Mouse (Mus musculus) spleen, postnatal 10 days (tissue): ENCODE data around the gene Rp9.
A peak's percentile ranks its signal among the peaks of the same experiment; 100 is the strongest.
"Not testable (repeated sequence)": the region's sequence is repeated elsewhere in the genome, so short reads cannot be mapped to it uniquely, and the experiment has no call there.

Experiments used
- DNase-seq, 2 experiments: peaks; one replicate each; pipeline ENCODE4 v3.0.0; 2021 to 2022; ENCODE audit warnings: low spot score in 2 of 2

The Rp9 gene

GRCm38 (mm10) chr9:22420491-22420890, 49.1 kb downstream of the Rp9 start:
- DNase-seq, result no peak

- DNase-seq, result no peak
These were observed 49.7 kb downstream of the Rp9 start for GRCm38 (mm10) chr9:22419877-22420276.

GRCm38 (mm10) chr9:22417547-22417946, 52.0 kb downstream of the Rp9 start:
- no peak for DNase-seq

DNA sequence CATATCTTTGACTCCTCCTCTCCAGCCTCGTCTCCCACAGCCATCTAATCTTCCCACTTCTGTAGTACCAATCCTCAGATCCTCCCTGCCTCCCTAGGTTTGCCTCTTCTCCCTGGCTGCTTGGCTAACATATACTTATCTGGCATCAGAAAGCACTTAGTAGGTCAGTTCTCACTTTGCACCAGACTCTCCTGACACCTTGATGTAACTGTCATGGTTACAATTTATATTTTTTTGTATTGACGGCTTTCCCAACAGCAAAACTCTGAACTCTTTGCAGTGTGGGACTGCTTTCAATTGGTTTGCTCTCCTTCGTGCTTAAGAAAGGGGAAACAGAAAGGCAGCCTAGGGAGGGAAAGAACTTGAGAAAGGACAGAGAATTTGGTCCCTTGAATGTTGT, 53.4 kb downstream of the Rp9 start:
- DNase-seq, result no peak

GRCm38 (mm10) chr9:22411002-22411857, 58.3 kb downstream of the Rp9 start, which contains the start of gene 9530077C05Rik:
9530077C05Rik (plus strand) TSS chr9:22411513.
- DNase-seq, result peak; percentile 93 to 98

GRCm38 (mm10) chr9:22409501-22409900, 60.0 kb downstream of the Rp9 start:
- DNase-seq, result no peak

DNA sequence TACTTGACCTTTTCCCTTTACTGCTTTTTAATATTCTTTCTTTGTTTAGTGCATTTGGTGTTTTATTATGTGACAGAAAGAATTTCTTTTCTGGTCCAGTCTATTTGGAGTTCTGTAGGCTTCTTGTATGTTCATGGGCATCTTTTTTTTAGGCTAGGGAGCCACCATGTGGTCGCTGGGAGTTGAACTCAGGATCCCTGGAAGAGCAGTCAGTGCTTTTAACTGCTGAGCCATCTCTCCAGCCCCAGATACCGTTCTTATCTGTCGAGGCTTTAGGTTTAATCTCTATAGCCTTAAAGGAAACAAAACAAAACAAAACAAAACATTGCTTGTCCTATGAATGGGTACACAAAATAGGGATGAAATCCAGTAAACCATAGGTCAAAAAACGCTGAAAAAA, 61.2 kb downstream of the Rp9 start:
- not testable (repeated sequence) for DNase-seq

- not testable (repeated sequence) for DNase-seq
These were observed 61.9 kb downstream of the Rp9 start for GRCm38 (mm10) chr9:22407633-22408032.

- no peak for DNase-seq
These were observed 64.1 kb downstream of the Rp9 start for GRCm38 (mm10) chr9:22405414-22405813.

- DNase-seq, result not testable (repeated sequence)
These were observed 66.0 kb downstream of the Rp9 start for GRCm38 (mm10) chr9:22403501-22403900.

- no peak for DNase-seq
These were observed 66.6 kb downstream of the Rp9 start for GRCm38 (mm10) chr9:22402976-22403375.

DNA sequence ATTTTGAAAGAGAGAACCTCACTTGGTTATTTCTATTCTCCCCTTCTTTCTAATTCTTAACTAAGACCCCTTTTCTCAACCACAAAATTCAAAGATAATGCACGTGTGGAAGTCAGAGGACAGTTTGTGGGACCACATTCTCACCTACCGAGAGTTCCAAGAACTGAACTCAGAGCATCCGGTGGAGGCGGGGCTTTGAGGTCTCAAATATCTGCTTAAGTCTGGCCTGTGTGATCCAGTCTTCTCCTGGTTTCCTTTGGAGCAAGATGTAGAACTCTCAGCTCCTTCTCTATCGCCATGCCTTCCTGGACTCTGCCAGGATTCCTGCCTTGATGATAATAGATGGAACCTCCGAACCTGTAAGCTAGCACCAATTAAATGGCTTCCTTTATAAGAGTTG, 67.5 kb downstream of the Rp9 start:
- DNase-seq, result no peak

DNA sequence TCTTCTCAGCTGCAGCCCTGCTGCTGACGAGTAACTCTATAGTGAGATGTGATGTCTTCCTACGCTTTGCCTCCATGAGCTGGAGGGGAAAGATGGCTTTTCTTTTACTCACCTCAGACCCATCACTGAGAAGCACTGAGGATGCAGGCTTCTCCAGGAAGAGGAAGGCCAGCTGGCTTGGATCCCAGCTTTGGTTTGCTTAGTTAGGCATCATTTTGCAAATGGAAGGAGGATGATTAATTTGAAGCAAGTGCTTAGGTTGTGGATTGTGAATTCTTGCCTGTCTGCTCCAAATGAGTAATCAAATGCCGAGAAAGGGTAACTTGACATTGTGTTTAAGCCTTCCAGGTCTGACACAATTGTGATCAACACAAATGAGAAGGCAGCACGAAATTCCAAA, 70.5 kb downstream of the Rp9 start:
- no peak for DNase-seq

DNA sequence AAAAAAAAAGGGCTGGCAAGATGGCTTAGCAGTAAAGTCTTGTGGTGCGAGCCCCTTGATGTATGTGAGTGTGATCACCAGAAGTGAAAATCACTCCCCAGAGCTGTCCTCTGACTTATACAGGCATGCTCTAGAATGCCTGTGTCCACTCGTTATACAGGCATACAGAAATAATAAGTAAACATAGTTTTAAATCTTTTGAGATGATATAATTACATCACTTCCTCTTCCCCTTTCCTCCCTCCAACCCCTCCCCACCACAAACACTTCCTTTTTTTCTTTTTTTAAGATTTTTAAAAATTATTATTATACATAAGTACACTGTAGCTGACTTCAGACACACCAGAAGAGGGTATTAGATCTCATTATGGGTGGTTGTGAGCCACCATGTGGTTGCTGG, 74.8 kb downstream of the Rp9 start:
- DNase-seq, result no peak

DNA sequence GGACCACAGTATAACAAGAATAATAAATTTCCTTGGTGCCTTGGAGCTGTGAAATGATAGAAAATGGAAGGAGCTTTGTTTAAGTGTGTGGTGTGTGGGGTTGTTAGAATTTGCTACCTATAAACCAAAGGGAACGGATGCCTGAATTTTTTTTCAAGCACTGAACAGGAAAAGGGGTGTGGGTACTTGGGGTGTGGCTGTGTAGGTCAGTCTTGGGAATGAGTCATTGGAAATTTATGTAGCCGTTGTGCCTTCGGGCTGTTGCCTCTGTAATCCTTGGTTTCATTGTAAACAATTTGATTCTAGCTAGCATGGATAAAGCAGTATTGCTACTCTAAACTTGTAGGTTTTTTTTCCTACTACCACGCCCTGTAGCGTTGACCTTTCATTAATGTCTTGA, 79.2 kb downstream of the Rp9 start:
- DNase-seq, result no peak

- DNase-seq, result no peak
These were observed 79.8 kb downstream of the Rp9 start for GRCm38 (mm10) chr9:22389736-22390245.

GRCm38 (mm10) chr9:22389021-22389476, 80.5 kb downstream of the Rp9 start, which contains the start of gene Anln:
Anln (minus strand) TSS chr9:22389188.
- peak; percentile 97 to 98 for DNase-seq

- DNase-seq, result peak; percentile 70 to 77
These were observed 81.1 kb downstream of the Rp9 start for GRCm38 (mm10) chr9:22388401-22388980.

GRCm38 (mm10) chr9:22387901-22388300, 81.6 kb downstream of the Rp9 start:
- no peak for DNase-seq

- DNase-seq, result no peak
These were observed 83.7 kb downstream of the Rp9 start for GRCm38 (mm10) chr9:22385890-22386289.

- no peak for DNase-seq
These were observed 93.5 kb downstream of the Rp9 start for GRCm38 (mm10) chr9:22376086-22376485.

DNA sequence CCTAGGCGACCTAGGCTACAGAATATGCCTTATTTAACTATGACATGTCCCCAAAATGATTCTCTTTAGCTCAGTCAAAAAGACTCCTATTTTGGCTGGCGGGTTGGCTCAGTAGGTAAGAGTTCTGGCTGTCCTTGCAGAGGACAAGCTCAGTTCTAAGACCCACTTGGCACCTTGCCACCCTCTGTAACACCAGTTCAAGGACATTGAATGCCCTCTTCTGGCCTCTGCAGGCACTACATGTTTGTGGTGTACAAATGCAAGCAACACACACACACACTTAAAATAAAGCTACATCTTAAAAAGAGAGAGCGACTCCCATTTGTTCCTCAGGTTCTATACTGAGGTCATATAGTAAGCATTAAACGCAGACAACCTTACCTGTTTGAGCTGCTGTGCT, 96.8 kb downstream of the Rp9 start:
- peak in 1 of 2 experiments; percentile 48 for DNase-seq

DNA sequence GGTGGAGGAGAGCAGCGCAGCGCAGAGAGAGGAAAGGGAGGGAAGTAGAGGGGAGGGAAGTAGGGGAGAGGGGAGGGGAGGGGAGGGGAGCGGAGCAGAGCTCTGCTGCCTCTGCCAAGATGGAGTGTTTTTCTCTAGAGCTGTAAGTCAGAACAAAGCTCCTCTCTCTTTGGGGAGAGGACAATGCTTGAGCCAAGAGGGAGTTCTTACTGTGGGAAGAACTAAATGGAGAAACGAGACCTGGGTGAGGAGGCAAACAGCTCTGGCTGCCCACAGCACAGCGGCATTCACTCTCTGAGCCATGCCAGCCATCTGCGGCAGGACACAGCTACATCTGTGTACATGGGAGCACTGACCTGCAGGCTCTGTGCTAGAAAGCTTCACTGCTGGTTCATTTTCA, 101.5 kb downstream of the Rp9 start:
- no peak for DNase-seq
